In the genomic region with DNA sequence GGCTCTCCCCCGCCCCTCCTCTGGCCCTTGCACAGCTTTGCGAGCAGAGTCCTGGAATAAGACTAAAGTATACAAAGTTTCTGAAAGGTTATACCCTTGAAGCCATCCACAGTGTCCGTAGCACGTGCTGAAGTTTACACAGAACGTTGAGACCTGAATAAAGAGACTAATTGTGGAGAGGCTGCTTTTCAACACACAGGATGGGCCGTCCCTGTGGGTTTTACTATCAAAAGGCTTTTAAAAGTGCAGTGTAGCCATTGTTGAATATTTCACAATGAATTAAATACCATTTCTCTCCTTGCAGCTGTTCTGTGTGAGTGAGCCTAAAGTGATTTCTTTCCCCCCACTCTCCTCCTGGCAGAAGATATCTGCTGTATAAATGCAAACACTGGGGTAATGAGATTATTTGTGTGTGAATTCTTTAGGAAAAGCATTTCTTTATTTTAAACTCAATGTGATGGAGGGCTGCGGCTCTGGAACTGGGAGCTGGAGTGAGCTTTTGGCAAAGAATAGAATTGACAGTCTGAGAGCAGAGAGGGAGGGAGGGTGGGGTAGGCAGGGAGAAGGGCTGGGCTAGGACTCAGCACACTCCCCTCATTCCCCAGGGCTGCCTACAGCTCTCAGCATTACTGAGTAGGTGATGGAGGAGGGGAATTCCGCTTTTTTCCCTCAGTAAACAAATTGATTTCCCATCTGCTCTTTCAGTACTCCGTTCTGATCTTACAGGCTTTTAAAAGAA, we compare ENCODE assay signal across 9 mouse cellular contexts. TPM values are rescaled to one million over a fixed set of nuclear protein-coding genes. Genes with fewer than 3 reads are reported as not detected.
A peak's percentile ranks its signal among the peaks of the same experiment; 100 is the strongest.
DNase-seq lines count a peak whose midpoint lies in the region; ATAC-seq lines count a peak whose summit lies in the region.
"Had no signal": no experiment of that assay in that cellular context is flagged by ENCODE, and none has a peak within 500 bp of the region (broad histone marks: within the 10 kb centered on the region; RNA-seq: fewer than 3 reads in every experiment).

No protein-coding gene starts in this region.

- no peak for ATAC-seq in limb, embryonic 13.5 days (ENCODE audit: low FRiP score, low read depth)

- H3K4me1 ChIP-seq in limb, embryonic 13.5 days = peaks cover 62% of the 10 kb centered on the region

- intact Hi-C loops in left cerebral cortex, postnatal 36 days (cut with DNase I) = loop anchor here (5.0 kb wide), 1 partner anchor 266 kb away; no protein-coding TSS in a partner anchor

- H3K9me3 ChIP-seq in limb, embryonic 13.5 days = no peaks in the 10 kb centered on the region

- H3K9ac ChIP-seq in limb, embryonic 13.5 days = no peak overlapping the region

- peak; percentile 48 for DNase-seq in testis, postnatal 14 days (ENCODE audit: low spot score)
- no peak for DNase-seq in testis, postnatal 10 days (ENCODE audit: low spot score)
- DNase-seq in heart, adult 8-10 months (ENCODE audit: low spot score) = peak; percentile 60
- no peak for DNase-seq in left cerebral cortex, postnatal 36 days (ENCODE audit: low spot score in 2 of 2)
- DNase-seq in layer of hippocampus, adult 11-12 months (ENCODE audit: low spot score) = no peak
- no peak for DNase-seq in thymus, postnatal 25 days
- DNase-seq: adrenal gland, adult 2 months; gastrocnemius, postnatal 36 days had no signal

- H3K27ac ChIP-seq in limb, embryonic 13.5 days = no peak overlapping the region; the same call in 1 of the 2 replicates

- no peaks in the 10 kb centered on the region for H3K27me3 ChIP-seq in limb, embryonic 13.5 days

- H3K36me3 ChIP-seq in limb, embryonic 13.5 days = no peaks in the 10 kb centered on the region

- peak overlapping the region; percentile 25; the same call in 1 of the 2 replicates for H3K4me2 ChIP-seq in limb, embryonic 13.5 days (replicated peaks)

- H3K4me3 ChIP-seq in limb, embryonic 13.5 days = no peak overlapping the region

- WGBS in limb, embryonic 13.5 days = 12% methylated on average over 9 of the region's 9 CpGs

RNA-seq across cellular contexts. Expression of a gene that starts 39.8 kb away (rescaled TPM):
- total RNA-seq in heart, adult 8-10 months (2022) = 10 to 100 TPM; 38.1 to 53.7 (median 46.6) TPM
- polyA plus RNA-seq in limb, embryonic 13.5 days (2015; fragmentation: Nextera tagmentation; extraction: Ambion mirVana) = 41.3 and 41.8 TPM in 2 replicates
- total RNA-seq in left cerebral cortex, postnatal 36 days (2021) = 10 to 100 TPM; 11.5 to 11.6 TPM

Comparison
In these comparisons a context has a peak if more than half of its experiments do, and no peak if none do; other contexts are left out.
1. DNase-seq: peak in testis, postnatal 14 days (single experiment) and heart, adult 8-10 months (single experiment); none in testis, postnatal 10 days (single experiment), left cerebral cortex, postnatal 36 days (0 of 2), layer of hippocampus, adult 11-12 months (single experiment) and thymus, postnatal 25 days (single experiment).